Mouse (Mus musculus): Measurements from ENCODE around the gene Ager.

DNA sequence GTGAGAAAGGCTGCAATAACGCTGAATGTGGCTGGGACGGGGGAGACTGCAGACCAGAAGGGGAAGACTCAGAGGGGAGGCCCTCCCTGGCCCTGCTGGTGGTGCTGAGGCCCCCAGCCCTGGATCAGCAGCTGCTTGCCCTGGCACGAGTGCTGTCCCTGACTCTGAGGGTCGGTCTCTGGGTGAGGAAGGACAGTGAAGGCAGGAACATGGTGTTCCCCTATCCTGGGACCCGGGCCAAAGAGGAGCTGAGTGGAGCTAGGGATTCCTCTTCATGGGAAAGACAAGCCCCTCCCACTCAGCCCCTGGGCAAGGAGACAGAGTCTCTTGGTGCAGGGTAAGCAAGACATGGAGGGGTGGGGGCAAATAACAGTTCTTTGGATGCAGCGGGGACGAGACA, 14.3 kb upstream of the Ager start:
- TF ChIP-seq EP300 (IDR thresholded peaks at IDR 0.05; ENCODE audit: insufficient read depth, low read depth, low read length) = no peak
- no peak for TF ChIP-seq CTCF (IDR thresholded peaks at IDR 0.05; ENCODE audit: low read depth, low read length)
- no peak for TF ChIP-seq POLR2A (IDR thresholded peaks at IDR 0.05; ENCODE audit: insufficient read depth, low read length)
